ENCODE assay signal across 23 mouse cellular contexts in genomic region chr8:108912998-108913397, GRCm38 (mm10).
"Had no signal": no experiment of that assay in that cellular context is flagged by ENCODE, and none has a peak within 500 bp of the region (broad histone marks: within the 10 kb centered on the region; RNA-seq: fewer than 3 reads in every experiment).

No protein-coding gene starts in this region.

- H3K27ac ChIP-seq: left cerebral cortex, adult 2 months; limb, embryonic 12.5 days; limb, embryonic 15.5 days; lung, embryonic 15.5 days; neural tube, embryonic 13.5 days; stomach, postnatal 0 days had no signal

- H3K9ac ChIP-seq: limb, embryonic 12.5 days; limb, embryonic 15.5 days; lung, embryonic 15.5 days; neural tube, embryonic 13.5 days had no signal

- H3K4me3 ChIP-seq: left cerebral cortex, adult 2 months; limb, embryonic 12.5 days; limb, embryonic 15.5 days; lung, embryonic 15.5 days; megakaryocyte, embryonic 14.5 days; myocyte; neural tube, embryonic 13.5 days had no signal

- ATAC-seq: intestine, postnatal 0 days had no signal

- H3K27me3 ChIP-seq: limb, embryonic 12.5 days; limb, embryonic 15.5 days; lung, embryonic 15.5 days had no signal

- H3K9me3 ChIP-seq: limb, embryonic 12.5 days; limb, embryonic 15.5 days; lung, embryonic 15.5 days; neural tube, embryonic 13.5 days had no signal

- H3K4me2 ChIP-seq: limb, embryonic 12.5 days; limb, embryonic 15.5 days; lung, embryonic 15.5 days; midbrain, embryonic 11.5 days; neural tube, embryonic 13.5 days had no signal

- DNase-seq: kidney, adult 2 months; kidney, postnatal 10 days; kidney, postnatal 36 days; layer of hippocampus, postnatal 36 days; lung, postnatal 10 days; lung, postnatal 36 days; midbrain, embryonic 14.5 days; right cerebral cortex, adult 18-20 months; right cerebral cortex, postnatal 14 days; right cerebral cortex, postnatal 4 days; thymus, adult 2 months; thymus, postnatal 14 days; thymus, postnatal 4 days had no signal
